Mouse (Mus musculus) myocyte (in vitro differentiated cells): Measurements from ENCODE around the gene Slc22a6.

Experiments
- CEBPB ChIP-seq: IDR thresholded peaks from 2 replicates; pipeline ENCODE4 v1.6.1; 2011; ENCODE audit warnings: mild to moderate bottlenecking, moderate library complexity; ENCODE audit not compliant: poor library complexity, insufficient read depth, severe bottlenecking
- E2F4 ChIP-seq: IDR thresholded peaks from one replicate; pipeline ENCODE4 v1.6.1; 2011; ENCODE audit warnings: mild to moderate bottlenecking, control low read depth, moderate library complexity; ENCODE audit not compliant: insufficient read depth
- POLR2A ChIP-seq: IDR thresholded peaks from one replicate; pipeline ENCODE4 v1.6.1; 2011; ENCODE audit warnings: low read depth, mild to moderate bottlenecking, control low read depth, moderate library complexity; ENCODE audit not compliant: insufficient read length
- POLR2AphosphoS2 ChIP-seq: IDR thresholded peaks from one replicate; pipeline ENCODE4 v1.6.1; 2011; ENCODE audit warnings: low read depth, control low read depth; ENCODE audit not compliant: insufficient read length
- SRF ChIP-seq: IDR thresholded peaks from one replicate; pipeline ENCODE4 v1.6.1; 2011; ENCODE audit warnings: low read depth; ENCODE audit not compliant: control insufficient read depth, insufficient read length
- TCF3 ChIP-seq: IDR thresholded peaks from one replicate; pipeline ENCODE4 v1.6.1; 2011; ENCODE audit warnings: low read depth, control low read depth; ENCODE audit not compliant: insufficient read length
- USF1 ChIP-seq: IDR thresholded peaks from one replicate; pipeline ENCODE4 v1.6.1; 2011; ENCODE audit warnings: low read depth, mild to moderate bottlenecking, control low read depth, moderate library complexity

DNA sequence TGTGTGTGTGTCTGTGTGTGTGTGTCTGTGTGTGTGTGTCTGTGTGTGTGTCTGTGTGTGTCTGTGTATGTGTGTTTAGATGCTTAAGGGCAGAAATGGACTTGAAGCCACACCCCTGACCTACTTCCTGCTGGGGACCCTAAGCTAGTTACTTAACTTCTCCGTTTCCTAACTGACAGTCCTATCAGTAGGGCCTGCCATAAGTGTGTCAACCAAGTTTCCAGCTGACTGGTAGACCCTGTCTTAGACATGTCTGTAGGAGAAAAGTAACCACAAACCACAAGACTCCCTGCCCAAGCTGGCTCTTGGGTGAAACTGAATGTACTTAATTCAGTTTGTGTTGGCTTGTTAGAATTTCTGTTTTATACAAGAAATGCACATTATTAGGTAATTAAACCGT, 25.7 kb upstream of the Slc22a6 start:
- TF ChIP-seq POLR2A, result no peak
- no peak for TF ChIP-seq E2F4
- TF ChIP-seq POLR2AphosphoS2, result no peak
- TF ChIP-seq CEBPB, result no peak
- no peak for TF ChIP-seq TCF3
- no peak for TF ChIP-seq USF1
- TF ChIP-seq SRF, result no peak
